Mouse (Mus musculus) embryonic facial prominence, embryonic 10.5 days (tissue): ENCODE results near the gene Wdr18. TPM values are rescaled to one million over a fixed set of nuclear protein-coding genes. Genes with fewer than 3 reads are reported as not detected.

Experiments
- DNase-seq: peaks from one replicate; pipeline ENCODE4 v3.0.0-alpha.2; 2017; ENCODE audit warnings: low spot score
- H3K27ac ChIP-seq: fragments of 300-500 bp; sonication (generic); replicated peaks from 2 replicates; pipeline ENCODE4 v1.5.1; 2016; ENCODE audit warnings: mild to moderate bottlenecking
- H3K27me3 ChIP-seq: fragments of 300-500 bp; sonication (generic); replicated peaks from 2 replicates; pipeline ENCODE4 v1.6.1; 2016; ENCODE audit warnings: low read depth, mild to moderate bottlenecking; ENCODE audit not compliant: poor library complexity, severe bottlenecking
- H3K36me3 ChIP-seq: fragments of 300-500 bp; sonication (generic); replicated peaks from 2 replicates; pipeline ENCODE4 v1.6.1; 2016; ENCODE audit warnings: mild to moderate bottlenecking, moderate library complexity
- H3K4me1 ChIP-seq: fragments of 300-500 bp; sonication (generic); 2 replicates; pipeline ENCODE4 v1.6.1; 2016
- H3K4me3 ChIP-seq: fragments of 300-500 bp; sonication (generic); 2 replicates; pipeline ENCODE4 v1.5.1; 2016; ENCODE audit warnings: mild to moderate bottlenecking, moderate library complexity
- H3K9me3 ChIP-seq: fragments of 300-500 bp; sonication (generic); 2 replicates; pipeline ENCODE4 v1.6.1; 2016; ENCODE audit warnings: mild to moderate bottlenecking
- WGBS: fragments of 180-500 bp; shearing (Covaris S2); methylation state at CpG from one replicate; pipeline ENCODE4 v1.1.7; 2016; 5-methylcytosine and 5-hydroxymethylcytosine counted together
- polyA plus RNA-seq: library from polyadenylated mRNA; unstranded; fragments of >200 nt; fragmentation: Nextera tagmentation; extraction: Ambion mirVana; gene quantifications from 2 replicates; pipeline ENCODE4 v1.2.1, GENCODE M21; 2016

Gene Wdr18
- polyA plus RNA-seq, 1 experiment from 2014 or later: 166 TPM

DNA sequence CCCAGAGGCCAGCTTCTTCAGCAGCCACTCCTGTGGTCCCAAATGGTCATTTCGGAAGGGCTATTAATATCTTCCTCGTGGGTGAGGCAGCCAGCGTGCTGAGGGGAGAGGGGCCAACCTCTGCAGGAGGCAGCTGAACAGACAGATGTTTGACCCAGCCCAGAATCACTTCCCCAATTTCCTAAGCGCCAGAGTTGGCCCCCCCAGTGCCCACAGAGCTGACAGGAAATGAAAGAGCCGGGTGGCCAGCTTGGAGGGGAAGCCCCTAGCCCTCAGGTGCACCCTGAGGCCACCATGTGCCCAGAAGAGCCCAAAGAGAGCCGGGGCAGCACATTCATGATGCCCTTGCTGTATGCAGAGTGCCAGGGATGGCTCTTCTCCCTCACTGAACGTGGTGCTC lies 19.2 kb upstream of the Wdr18 start:
- Histone ChIP-seq H3K27me3 (no peaks in the 10 kb centered on the region), H3K4me3 (0 out of 2 replicates have a peak overlapping the region, but pooled peaks have one; percentile 4), H3K36me3 (peaks cover 86% of the 10 kb centered on the region), H3K9me3 (no peaks in the 10 kb centered on the region), H3K4me1 (peaks cover 81% of the 10 kb centered on the region), H3K27ac (0 out of 2 replicates have a peak overlapping the region, but pooled peaks have one; percentile 19)
- no peak for DNase-seq
- WGBS: 71% methylated on average over 7 of the region's 7 CpGs

DNA sequence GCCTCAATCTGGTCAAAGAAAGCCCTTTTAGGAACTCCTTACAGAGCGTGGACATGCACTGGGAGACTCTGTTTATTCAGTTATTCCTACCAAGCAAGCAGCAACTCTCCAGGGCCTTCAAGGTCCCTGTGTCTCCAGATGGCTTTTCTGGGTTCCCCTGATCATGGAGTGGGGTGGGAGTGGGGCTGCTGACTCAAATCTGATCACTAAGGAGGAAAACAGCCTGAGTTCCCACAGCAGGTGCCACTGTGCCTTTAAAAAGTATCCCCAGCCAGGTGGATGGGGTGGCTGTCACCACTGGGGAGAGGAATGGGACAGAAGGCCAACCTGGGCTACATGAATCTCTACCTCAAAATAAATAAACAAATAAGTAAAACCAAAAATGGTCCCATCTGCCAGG lies 17.0 kb upstream of the Wdr18 start:
- no peaks in the 10 kb centered on the region for H3K9me3 ChIP-seq
- peak overlapping the region; percentile 86 for H3K27ac ChIP-seq
- no peaks in the 10 kb centered on the region for H3K27me3 ChIP-seq
- peaks cover 84% of the 10 kb centered on the region for H3K36me3 ChIP-seq
- DNase-seq: no peak
- peaks cover 83% of the 10 kb centered on the region for H3K4me1 ChIP-seq
- 88% methylated on average over 1 of the region's 1 CpGs for WGBS
- no peak overlapping the region for H3K4me3 ChIP-seq

DNA sequence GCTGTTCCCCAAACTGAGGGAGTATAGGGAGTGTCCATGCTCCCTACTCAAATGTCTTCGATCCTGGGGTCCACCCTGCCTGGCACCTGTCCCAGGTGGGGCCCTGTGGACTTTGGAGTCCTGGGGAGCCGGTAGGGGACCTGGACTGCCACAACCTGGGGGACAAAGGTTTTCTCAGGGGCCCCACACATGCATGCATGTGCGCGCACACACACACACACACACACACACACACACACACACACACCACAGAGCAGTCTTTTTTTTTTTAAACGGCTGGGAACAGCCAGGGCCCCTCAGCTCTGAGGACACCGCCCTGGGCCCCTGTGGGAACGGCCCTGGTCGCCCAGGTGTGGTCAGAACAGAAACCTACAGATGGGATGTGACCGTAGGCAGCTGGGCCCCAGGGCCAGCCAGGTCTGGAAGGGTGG lies 16.5 kb upstream of the Wdr18 start:
- Histone ChIP-seq H3K27ac (peak overlapping the region; percentile 86), H3K27me3 (no peaks in the 10 kb centered on the region), H3K4me1 (peaks cover 78% of the 10 kb centered on the region), H3K4me3 (no peak overlapping the region), H3K36me3 (peaks cover 83% of the 10 kb centered on the region), H3K9me3 (no peaks in the 10 kb centered on the region)
- WGBS: 79% methylated on average over 9 of the region's 9 CpGs
- DNase-seq: no peak

DNA sequence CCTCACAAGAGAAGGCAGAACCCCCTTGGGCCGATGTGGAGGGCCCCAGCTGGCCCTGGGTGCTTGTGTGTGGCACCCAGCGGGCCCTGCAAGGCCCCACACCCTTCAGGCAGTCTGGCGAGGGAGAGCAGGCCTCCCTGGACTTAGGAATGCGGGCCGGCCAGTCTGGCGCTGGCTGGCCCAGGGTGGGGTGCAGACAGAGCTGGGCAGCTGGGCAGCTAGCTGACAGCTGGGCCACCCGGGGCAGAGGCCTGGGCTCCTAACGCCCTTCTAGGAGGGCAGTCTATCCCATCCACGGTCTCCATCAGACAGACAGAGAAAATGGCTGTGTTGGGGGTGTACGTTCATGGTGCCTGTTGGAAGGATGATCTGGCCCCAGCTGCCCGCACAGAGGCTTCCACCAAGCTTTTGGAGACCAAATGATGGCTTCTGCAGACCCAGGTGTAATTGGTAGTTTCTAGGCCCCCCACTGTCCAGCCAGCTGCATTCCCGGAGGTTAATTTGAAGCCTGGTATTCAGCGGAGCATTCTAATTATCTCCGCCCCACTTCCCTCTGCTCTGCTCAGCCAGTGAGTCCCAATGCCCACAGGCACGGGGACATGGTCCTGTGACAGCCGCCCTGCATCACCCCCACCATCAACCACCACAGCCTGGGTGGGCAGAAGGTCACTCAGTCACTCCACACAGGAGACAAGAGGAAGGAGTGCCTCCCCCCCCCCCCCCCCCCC lies 14.3 kb upstream of the Wdr18 start:
- H3K27me3 ChIP-seq: no peaks in the 10 kb centered on the region
- peak; percentile 79 for DNase-seq
- H3K4me1 ChIP-seq: peaks cover 64% of the 10 kb centered on the region
- no peaks in the 10 kb centered on the region for H3K9me3 ChIP-seq
- peaks cover 84% of the 10 kb centered on the region for H3K36me3 ChIP-seq
- 16% methylated on average over 16 of the region's 16 CpGs for WGBS
- peak overlapping the region; percentile 86 for H3K27ac ChIP-seq
- peak overlapping the region; percentile 42 for H3K4me3 ChIP-seq

DNA sequence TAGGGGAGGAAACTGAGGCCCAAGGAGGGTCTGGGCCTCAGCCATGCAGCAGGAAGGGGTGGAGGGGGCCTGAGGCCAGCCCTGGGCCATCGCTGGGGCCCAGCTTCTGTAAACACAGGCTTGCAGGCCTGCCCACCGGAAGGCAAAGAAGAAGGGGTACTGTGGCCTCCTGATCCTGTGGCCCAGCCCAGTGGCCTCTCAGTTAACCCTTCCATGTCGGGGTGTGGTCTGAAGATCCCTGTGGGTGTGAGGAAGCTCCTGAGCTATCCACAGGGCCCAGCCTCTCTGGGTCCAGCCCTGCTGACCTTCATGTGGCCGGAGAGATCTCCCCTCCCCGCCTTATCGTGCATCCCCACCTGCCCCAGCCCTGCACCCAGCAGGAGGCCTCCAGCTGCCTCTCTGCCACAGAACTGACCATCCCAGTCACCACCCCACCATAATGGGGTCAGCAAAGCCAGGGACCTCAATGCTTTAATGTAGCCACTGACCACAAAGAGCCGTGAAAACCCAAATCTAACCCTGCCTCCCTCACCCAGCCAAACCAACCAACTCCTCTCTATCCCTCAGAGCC lies 13.1 kb upstream of the Wdr18 start:
- H3K4me1 ChIP-seq: peaks cover 59% of the 10 kb centered on the region
- H3K27ac ChIP-seq: peak overlapping the region; percentile 86
- H3K4me3 ChIP-seq: peak overlapping the region; percentile 42
- WGBS: 10% methylated on average over 7 of the region's 7 CpGs
- H3K36me3 ChIP-seq: peaks cover 84% of the 10 kb centered on the region
- peak; percentile 53 for DNase-seq
- no peaks in the 10 kb centered on the region for H3K27me3 ChIP-seq
- H3K9me3 ChIP-seq: no peaks in the 10 kb centered on the region

DNA sequence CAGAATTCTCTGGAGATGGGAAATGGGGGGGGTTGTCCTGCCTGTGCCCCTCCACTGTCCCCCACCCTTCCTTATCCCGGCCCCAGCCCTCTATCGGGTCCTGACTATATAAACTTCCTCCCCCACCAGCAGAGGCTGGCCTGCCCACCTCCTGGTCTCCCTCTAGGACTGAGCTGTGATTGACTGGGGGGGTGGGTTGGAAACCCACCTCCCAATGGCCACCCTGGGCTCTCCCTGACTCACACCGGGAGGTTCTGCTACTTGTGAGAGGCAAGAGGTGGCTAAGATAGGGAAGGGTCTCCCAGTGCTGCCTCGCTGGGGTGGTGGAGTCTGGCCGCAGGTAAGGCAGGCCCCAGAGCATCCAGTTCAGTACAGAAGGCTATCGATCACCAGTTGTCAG lies 12.4 kb upstream of the Wdr18 start:
- Histone ChIP-seq H3K9me3 (no peaks in the 10 kb centered on the region), H3K4me3 (peak overlapping the region; percentile 42; the same call in 1 of the 2 replicates), H3K27me3 (no peaks in the 10 kb centered on the region), H3K36me3 (peaks cover 81% of the 10 kb centered on the region), H3K4me1 (peaks cover 59% of the 10 kb centered on the region), H3K27ac (peak overlapping the region; percentile 86)
- DNase-seq: no peak
- WGBS: 73% methylated on average over 6 of the region's 6 CpGs

DNA sequence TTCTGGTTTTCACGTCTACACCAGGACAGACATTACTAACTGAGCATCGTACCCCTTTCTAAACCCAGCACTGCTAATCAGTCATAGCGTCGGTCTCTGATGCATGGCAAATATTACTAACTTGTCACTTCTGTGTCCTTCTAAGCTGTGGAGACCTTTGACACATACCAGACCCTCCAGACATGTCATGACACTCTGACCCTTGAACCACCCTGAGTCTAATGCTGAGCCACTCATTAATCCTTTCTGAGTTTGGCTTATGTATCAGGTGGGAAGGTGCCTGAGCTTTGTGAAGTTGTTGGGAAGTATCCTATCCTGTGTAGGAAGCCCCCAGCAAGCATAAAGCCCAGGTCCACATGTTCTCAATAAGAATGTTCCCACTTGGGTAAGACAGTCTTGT lies 10.1 kb upstream of the Wdr18 start:
- no peak for DNase-seq
- 86% methylated on average over 4 of the region's 4 CpGs for WGBS
- no peak overlapping the region for H3K27ac ChIP-seq
- no peak overlapping the region for H3K4me3 ChIP-seq
- H3K36me3 ChIP-seq: peaks cover 79% of the 10 kb centered on the region
- no peaks in the 10 kb centered on the region for H3K27me3 ChIP-seq
- peaks cover 37% of the 10 kb centered on the region for H3K4me1 ChIP-seq
- no peaks in the 10 kb centered on the region for H3K9me3 ChIP-seq

DNA sequence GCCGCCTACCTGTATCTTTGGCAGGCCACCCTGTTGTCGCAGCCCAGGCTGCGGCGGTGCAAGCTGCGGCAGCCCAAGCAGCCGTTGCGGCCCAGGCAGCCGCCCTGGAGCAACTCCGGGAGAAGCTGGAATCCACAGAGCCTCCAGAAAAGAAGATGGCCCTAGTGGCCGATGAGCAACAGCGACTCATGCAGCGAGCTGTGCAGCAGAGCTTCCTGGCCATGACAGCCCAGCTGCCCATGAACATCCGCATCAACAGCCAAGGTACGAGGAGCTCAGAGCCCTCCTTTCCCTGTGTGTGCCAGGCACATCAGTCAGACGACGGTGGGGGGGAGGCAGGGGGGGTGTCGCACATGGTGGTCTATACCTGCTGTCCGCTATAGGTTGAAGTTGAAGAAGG lies 9.3 kb upstream of the Wdr18 start:
- peaks cover 37% of the 10 kb centered on the region for H3K4me1 ChIP-seq
- no peak overlapping the region for H3K27ac ChIP-seq
- H3K36me3 ChIP-seq: peaks cover 76% of the 10 kb centered on the region
- DNase-seq: no peak
- H3K9me3 ChIP-seq: no peaks in the 10 kb centered on the region
- no peaks in the 10 kb centered on the region for H3K27me3 ChIP-seq
- no peak overlapping the region for H3K4me3 ChIP-seq
- WGBS: 83% methylated on average over 18 of the region's 18 CpGs

DNA sequence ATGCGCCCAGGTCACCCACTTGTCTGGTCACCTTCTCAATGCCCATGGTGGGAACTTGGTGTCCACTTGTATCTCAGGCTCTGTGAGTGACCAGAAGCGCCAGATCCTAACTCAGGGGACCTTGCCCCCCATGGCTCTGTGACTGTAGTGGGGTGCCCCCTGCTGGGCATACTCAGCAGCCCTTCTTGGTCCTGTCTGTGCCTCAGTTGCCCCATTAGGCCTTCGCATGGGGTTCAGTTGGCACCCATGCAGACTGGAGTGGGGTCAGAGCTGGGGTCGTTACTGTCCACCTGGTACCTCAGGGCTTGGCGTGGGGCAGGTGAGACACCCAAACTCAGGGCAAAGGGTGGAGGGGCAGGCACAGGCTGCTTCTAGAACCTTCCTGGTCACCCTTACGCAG lies 6.0 kb upstream of the Wdr18 start:
- H3K27me3 ChIP-seq: no peaks in the 10 kb centered on the region
- H3K4me3 ChIP-seq: no peak overlapping the region

DNA sequence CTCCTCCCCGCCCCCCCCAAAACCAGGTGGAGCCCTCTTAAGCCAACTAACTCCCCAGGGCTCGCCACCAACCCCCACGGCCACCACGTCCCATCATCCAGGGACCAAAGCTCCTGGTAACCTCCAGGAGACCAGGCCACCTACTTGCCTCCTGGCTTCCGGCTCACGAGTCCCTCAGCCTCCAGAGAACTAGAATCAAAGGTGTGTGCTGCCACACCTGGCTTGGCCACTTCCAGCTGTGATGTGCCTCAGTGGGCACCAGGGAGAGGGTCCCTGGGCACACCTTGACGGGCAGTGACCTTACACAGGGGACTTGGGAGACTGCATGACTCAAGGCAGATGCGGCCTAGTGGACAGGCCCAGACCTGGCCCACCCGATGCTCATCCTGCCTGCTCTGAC lies 4.3 kb upstream of the Wdr18 start:
- no peaks in the 10 kb centered on the region for H3K9me3 ChIP-seq
- WGBS: 66% methylated on average over 9 of the region's 9 CpGs
- peak overlapping the region; percentile 30; the same call in 1 of the 2 replicates for H3K4me3 ChIP-seq
- no peaks in the 10 kb centered on the region for H3K27me3 ChIP-seq
- peak overlapping the region; percentile 11 for H3K27ac ChIP-seq
- peaks cover 30% of the 10 kb centered on the region for H3K36me3 ChIP-seq
- DNase-seq: no peak
- peaks cover 45% of the 10 kb centered on the region for H3K4me1 ChIP-seq

More for the DNA sequence above, 6.0 kb upstream of the Wdr18 start:
- H3K36me3 ChIP-seq: peaks cover 48% of the 10 kb centered on the region
- peaks cover 42% of the 10 kb centered on the region for H3K4me1 ChIP-seq
- no peak overlapping the region for H3K27ac ChIP-seq
- no peaks in the 10 kb centered on the region for H3K9me3 ChIP-seq
- WGBS: 86% methylated on average over 6 of the region's 6 CpGs
- peak; percentile 43 for DNase-seq

DNA sequence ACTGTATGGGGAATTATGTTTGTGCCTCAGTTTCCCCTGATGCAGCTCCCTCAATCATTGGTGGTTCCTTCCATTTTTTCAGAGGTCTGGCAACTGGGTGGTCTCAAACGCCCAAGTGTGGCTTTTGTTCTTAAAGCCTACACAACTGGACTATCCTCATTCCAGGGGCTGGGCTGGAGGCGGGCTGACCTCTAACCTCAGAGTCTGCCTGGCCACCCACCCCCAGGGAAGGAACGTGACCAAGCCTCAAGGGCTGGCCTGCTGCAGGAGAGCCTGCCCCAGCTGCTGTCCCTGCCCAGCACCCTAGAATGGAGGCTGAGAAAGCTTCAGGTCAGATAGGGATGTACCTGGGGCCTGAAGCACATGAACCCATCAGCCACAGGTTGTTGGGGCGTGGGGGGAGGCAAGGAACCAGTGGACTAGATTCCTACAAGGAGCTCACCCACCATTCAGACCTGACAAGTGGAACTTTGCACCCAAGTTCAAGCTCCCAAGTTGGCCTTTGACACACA lies 3.3 kb upstream of the Wdr18 start:
- Histone ChIP-seq H3K27me3 (no peaks in the 10 kb centered on the region), H3K27ac (peak overlapping the region; percentile 57; the same call in 1 of the 2 replicates), H3K4me3 (peak overlapping the region; percentile 30; the same call in 1 of the 2 replicates), H3K9me3 (no peaks in the 10 kb centered on the region), H3K4me1 (peaks cover 55% of the 10 kb centered on the region), H3K36me3 (peaks cover 29% of the 10 kb centered on the region)
- DNase-seq: no peak
- WGBS: 19% methylated on average over 4 of the region's 4 CpGs

DNA sequence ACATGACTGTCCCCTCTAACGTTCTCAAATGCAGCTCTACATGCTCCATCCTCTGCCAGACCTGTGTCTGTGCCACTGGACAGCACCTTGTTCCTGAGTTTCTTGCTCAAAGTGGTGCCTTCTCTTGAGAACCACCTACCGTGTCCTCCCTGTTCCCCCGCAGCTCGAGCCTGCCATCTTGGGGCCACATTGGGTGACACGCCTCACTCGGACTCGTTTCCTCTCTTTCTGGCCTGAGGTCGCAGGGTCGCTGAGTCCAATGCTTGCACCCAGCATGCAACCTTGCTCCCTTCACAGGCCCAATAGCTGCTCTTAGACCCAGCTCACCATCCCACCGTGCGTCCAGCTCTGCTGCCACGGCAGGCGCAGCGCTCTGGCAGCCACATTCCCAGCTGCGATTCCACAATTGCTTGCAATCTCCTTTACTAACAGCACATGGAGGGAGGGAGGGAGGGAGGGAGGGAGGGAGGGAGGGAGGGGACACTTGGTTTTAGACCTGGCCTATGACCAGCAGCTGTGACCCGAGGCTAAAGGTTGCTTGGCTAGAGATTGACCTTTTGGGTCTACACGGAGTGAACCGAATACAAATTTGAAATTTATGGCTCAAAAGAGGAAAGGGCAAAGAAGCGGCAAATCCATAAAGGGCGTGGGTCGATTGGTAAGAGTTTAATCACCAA lies 1.7 kb upstream of the Wdr18 start:
- peaks cover 32% of the 10 kb centered on the region for H3K36me3 ChIP-seq
- 12% methylated on average over 21 of the region's 21 CpGs for WGBS
- H3K27me3 ChIP-seq: no peaks in the 10 kb centered on the region
- no peaks in the 10 kb centered on the region for H3K9me3 ChIP-seq
- peak overlapping the region; percentile 67 for H3K27ac ChIP-seq
- H3K4me1 ChIP-seq: peaks cover 55% of the 10 kb centered on the region
- DNase-seq: peak; percentile 85
- peak overlapping the region; percentile 40; the same call in 1 of the 2 replicates for H3K4me3 ChIP-seq
